Mouse (Mus musculus) kidney, embryonic 14.5 days (tissue): ENCODE measurements at regions not wholly inside any gene's neighbourhood (a gene's known extent, or its start where the extent isn't known, plus 50 kb on each side); places are given as distances from the start of the nearest gene placed in this dataset.

Experiments used
- ATAC-seq: fragments of 200-750 bp; cut with Nextera tagmentation; 2 replicates; pipeline ENCODE4 v1.8.0; 2017; ENCODE audit warnings: moderate number of reproducible peaks, mild to moderate bottlenecking, moderate TSS enrichment, moderate library complexity; ENCODE audit not compliant: low FRiP score, low TSS enrichment
- H3K27ac ChIP-seq: fragments of 300-500 bp; sonication (generic); 2 replicates; pipeline ENCODE4 v1.5.1; 2014; ENCODE audit warnings: low read depth, mild to moderate bottlenecking, low read length, moderate library complexity, mixed read lengths
- H3K27me3 ChIP-seq: fragments of 300-500 bp; sonication (generic); 2 replicates; pipeline ENCODE4 v1.6.1; 2014; ENCODE audit warnings: mild to moderate bottlenecking, low read length; ENCODE audit not compliant: control insufficient read depth, insufficient read depth
- H3K36me3 ChIP-seq: fragments of 300-500 bp; sonication (generic); 2 replicates; pipeline ENCODE4 v1.6.1; 2014; ENCODE audit warnings: low read length, mixed read lengths; ENCODE audit not compliant: control insufficient read depth, insufficient read depth
- H3K4me1 ChIP-seq: fragments of 300-500 bp; sonication (generic); 2 replicates; pipeline ENCODE4 v1.6.1; 2014; ENCODE audit warnings: low read length, mixed read lengths; ENCODE audit not compliant: control insufficient read depth, insufficient read depth
- H3K4me2 ChIP-seq: fragments of 300-500 bp; sonication (generic); replicated peaks from 2 replicates; pipeline ENCODE4 v1.6.1; 2014; ENCODE audit warnings: low read depth, mild to moderate bottlenecking, low read length
- H3K4me3 ChIP-seq: fragments of 300-500 bp; sonication (generic); 2 replicates; pipeline ENCODE4 v1.5.1; 2014; ENCODE audit warnings: mild to moderate bottlenecking, low read length
- H3K9ac ChIP-seq: fragments of 300-500 bp; sonication (generic); 2 replicates; pipeline ENCODE4 v1.6.1; 2014; ENCODE audit warnings: low read depth, mild to moderate bottlenecking, low read length, moderate library complexity
- H3K9me3 ChIP-seq: fragments of 300-500 bp; sonication (generic); 2 replicates; pipeline ENCODE4 v1.6.1; 2016; ENCODE audit warnings: low read length; ENCODE audit not compliant: control insufficient read depth
- WGBS: fragments of 180-500 bp; shearing (Covaris S2); extraction: QIAGEN DNeasy Blood & Tissue Kit; methylation state at CpG from one replicate; pipeline ENCODE4 v1.1.7; 2014; 5-methylcytosine and 5-hydroxymethylcytosine counted together

DNA sequence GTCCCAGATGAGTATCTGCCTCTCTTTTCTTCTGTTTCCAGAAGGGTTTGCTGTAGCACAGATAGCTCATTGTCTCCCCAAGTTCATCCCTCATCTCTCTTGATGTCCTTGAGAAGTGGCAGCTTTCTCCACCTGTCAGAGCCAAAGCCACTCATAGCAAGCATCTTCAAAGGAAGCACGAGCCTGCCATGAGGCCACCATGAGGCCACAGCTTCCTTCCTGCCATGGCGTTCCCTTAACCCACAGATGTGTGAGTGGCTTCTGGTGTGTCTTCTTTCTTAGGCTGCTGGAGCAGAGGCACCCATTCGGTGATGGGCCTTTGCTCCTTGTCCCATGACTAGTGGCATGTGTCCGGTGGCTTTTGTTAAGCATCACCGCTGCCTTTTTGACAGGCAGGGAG lies 149.5 kb downstream of the Irx5 start:
- no peak overlapping the region for H3K4me3 ChIP-seq
- no peak overlapping the region for H3K4me2 ChIP-seq
- H3K27ac ChIP-seq: no peak overlapping the region
- no peaks in the 10 kb centered on the region for H3K4me1 ChIP-seq
- no peak for ATAC-seq
- H3K9ac ChIP-seq: no peak overlapping the region
- H3K27me3 ChIP-seq: no peaks in the 10 kb centered on the region
- WGBS: 90% methylated on average over 5 of the region's 5 CpGs
- no peaks in the 10 kb centered on the region for H3K9me3 ChIP-seq
- no peaks in the 10 kb centered on the region for H3K36me3 ChIP-seq

DNA sequence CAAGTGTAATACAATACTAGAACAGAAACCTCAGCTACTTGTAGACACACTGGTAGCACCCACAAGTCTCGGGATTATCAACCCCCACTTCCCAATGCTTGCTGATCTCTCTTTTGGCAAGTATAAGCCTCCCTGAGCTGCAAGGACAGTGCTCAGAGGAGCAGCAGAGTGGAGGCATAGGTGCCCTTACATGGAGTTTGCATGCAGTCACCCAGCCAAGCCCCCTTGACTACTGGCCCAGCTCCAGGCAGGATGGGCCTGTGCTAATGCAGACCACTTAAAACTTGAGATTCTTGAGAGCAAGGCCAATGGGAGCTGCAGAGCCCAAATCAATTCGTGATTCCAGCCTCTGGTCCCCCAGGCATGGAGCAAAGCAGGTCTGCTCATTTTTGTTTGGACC lies 158.0 kb downstream of the Irx5 start:
- H3K9ac ChIP-seq: no peak overlapping the region
- no peaks in the 10 kb centered on the region for H3K4me1 ChIP-seq
- H3K4me2 ChIP-seq: no peak overlapping the region
- no peaks in the 10 kb centered on the region for H3K27me3 ChIP-seq
- no peak overlapping the region for H3K4me3 ChIP-seq
- H3K9me3 ChIP-seq: no peaks in the 10 kb centered on the region
- H3K27ac ChIP-seq: no peak overlapping the region
- no peaks in the 10 kb centered on the region for H3K36me3 ChIP-seq
- WGBS: 70% methylated on average over 2 of the region's 2 CpGs
- no peak for ATAC-seq

DNA sequence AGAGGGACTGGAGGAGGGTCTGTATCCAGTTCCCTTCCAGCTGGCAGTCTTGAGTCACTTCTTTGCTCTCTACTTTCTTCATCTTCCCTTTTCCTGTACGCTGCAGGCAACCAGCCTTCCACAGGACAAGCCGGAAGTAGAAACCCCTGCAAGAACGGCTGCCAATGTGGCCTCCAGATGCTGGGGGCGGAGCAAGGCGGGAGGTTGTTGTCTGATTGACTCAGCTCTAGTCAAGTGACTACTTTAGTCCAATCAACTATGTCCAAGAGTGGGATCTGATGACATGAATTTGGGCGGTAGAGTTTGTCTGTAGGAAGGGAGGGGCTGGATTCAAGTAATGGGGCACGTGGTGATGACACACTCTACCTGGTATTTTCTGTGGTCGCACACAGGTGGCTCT lies 156.1 kb upstream of the Irx6 start:
- ATAC-seq: no peak
- Histone ChIP-seq H3K27ac (no peak overlapping the region), H3K4me3 (no peak overlapping the region), H3K4me2 (no peak overlapping the region), H3K27me3 (no peaks in the 10 kb centered on the region), H3K4me1 (no peaks in the 10 kb centered on the region), H3K9me3 (no peaks in the 10 kb centered on the region), H3K36me3 (no peaks in the 10 kb centered on the region), H3K9ac (no peak overlapping the region)
- WGBS: 86% methylated on average over 8 of the region's 8 CpGs

GRCm38 (mm10) chr8:92518486-92518885 lies 155.6 kb upstream of the Irx6 start:
- no peaks in the 10 kb centered on the region for H3K9me3 ChIP-seq
- no peak for ATAC-seq
- no peak overlapping the region for H3K4me2 ChIP-seq
- H3K27ac ChIP-seq: no peak overlapping the region
- H3K36me3 ChIP-seq: no peaks in the 10 kb centered on the region
- H3K27me3 ChIP-seq: no peaks in the 10 kb centered on the region
- no peak overlapping the region for H3K4me3 ChIP-seq
- WGBS: 82% methylated on average over 3 of the region's 3 CpGs
- no peaks in the 10 kb centered on the region for H3K4me1 ChIP-seq
- no peak overlapping the region for H3K9ac ChIP-seq

DNA sequence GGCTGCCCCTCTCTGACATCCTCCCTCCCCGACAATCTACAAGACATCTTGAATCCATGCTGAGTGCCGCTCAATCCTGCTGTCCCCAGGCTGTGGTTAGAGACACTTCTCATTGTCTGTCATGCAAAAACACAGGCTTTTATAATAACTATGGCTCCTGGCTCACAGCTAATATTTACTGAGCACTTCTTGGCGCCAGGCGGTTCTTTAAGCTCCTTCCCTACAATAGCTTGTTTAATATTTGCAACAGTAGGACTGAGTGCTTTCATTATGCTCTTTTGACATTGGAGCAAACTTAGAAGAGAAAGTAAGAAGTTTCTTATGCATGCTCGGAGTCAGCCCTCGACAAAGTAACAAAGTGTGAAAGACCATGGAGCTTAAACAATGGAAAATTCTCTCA lies 151.6 kb upstream of the Irx6 start:
- no peak overlapping the region for H3K4me2 ChIP-seq
- H3K27ac ChIP-seq: no peak overlapping the region
- H3K9me3 ChIP-seq: no peaks in the 10 kb centered on the region
- no peak overlapping the region for H3K9ac ChIP-seq
- H3K4me3 ChIP-seq: no peak overlapping the region
- H3K27me3 ChIP-seq: no peaks in the 10 kb centered on the region
- WGBS: 91% methylated on average over 6 of the region's 6 CpGs
- no peaks in the 10 kb centered on the region for H3K36me3 ChIP-seq
- no peak for ATAC-seq
- no peaks in the 10 kb centered on the region for H3K4me1 ChIP-seq

- Histone ChIP-seq H3K9ac (no peak overlapping the region), H3K27me3 (no peaks in the 10 kb centered on the region), H3K4me1 (no peaks in the 10 kb centered on the region), H3K4me3 (no peak overlapping the region), H3K27ac (no peak overlapping the region), H3K4me2 (no peak overlapping the region), H3K9me3 (no peaks in the 10 kb centered on the region), H3K36me3 (no peaks in the 10 kb centered on the region)
- 55% methylated on average over 11 of the region's 11 CpGs for WGBS
- no peak for ATAC-seq
Observed at GRCm38 (mm10) chr8:92529756-92530155, 144.3 kb upstream of the Irx6 start.

DNA sequence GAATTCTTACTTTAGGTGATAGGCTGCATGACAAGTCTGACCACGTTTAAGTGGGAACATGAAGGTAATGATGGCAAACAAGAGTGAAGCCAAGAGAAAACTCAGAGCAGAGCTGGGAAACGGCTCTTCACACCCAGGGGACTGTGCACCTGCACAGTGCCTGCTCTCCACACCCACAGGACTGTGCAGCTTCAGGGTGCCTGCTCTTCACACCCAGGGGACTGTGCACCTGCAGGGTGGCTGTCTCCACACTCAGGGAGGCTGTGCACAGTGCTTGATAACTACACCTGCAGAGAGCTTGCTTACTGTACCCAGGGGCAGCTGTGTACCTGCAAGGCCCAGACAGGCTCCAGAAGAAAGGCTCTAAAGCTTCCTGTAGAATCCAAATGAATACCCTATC lies 133.5 kb upstream of the Irx6 start:
- ATAC-seq: no peak
- Histone ChIP-seq H3K27ac (no peak overlapping the region), H3K27me3 (no peaks in the 10 kb centered on the region), H3K9me3 (no peaks in the 10 kb centered on the region), H3K4me2 (no peak overlapping the region), H3K9ac (no peak overlapping the region), H3K4me3 (no peak overlapping the region), H3K36me3 (no peaks in the 10 kb centered on the region), H3K4me1 (no peaks in the 10 kb centered on the region)
- WGBS: 57% methylated on average over 2 of the region's 2 CpGs

- Histone ChIP-seq H3K36me3 (no peaks in the 10 kb centered on the region), H3K4me2 (0 out of 2 replicates have a peak overlapping the region, but pooled peaks have one; percentile 8), H3K27ac (no peak overlapping the region), H3K9ac (no peak overlapping the region), H3K9me3 (no peaks in the 10 kb centered on the region), H3K4me3 (no peak overlapping the region), H3K27me3 (no peaks in the 10 kb centered on the region), H3K4me1 (no peaks in the 10 kb centered on the region)
- peak; percentile 49; the same call in 1 of the 2 replicates for ATAC-seq
- 32% methylated on average over 17 of the region's 17 CpGs for WGBS
Observed at GRCm38 (mm10) chr8:92545347-92546059, 128.6 kb upstream of the Irx6 start.

GRCm38 (mm10) chr8:92555140-92555539 lies 118.9 kb upstream of the Irx6 start:
- H3K27me3 ChIP-seq: no peaks in the 10 kb centered on the region
- 54% methylated on average over 12 of the region's 12 CpGs for WGBS

More at GRCm38 (mm10) chr8:92555140-92555539, 118.9 kb upstream of the Irx6 start:
- no peaks in the 10 kb centered on the region for H3K4me1 ChIP-seq
- H3K27ac ChIP-seq: no peak overlapping the region
- no peak overlapping the region for H3K9ac ChIP-seq
- no peak overlapping the region for H3K4me3 ChIP-seq
- no peaks in the 10 kb centered on the region for H3K36me3 ChIP-seq
- ATAC-seq: no peak
- no peak overlapping the region for H3K4me2 ChIP-seq
- H3K9me3 ChIP-seq: no peaks in the 10 kb centered on the region
